Mouse (Mus musculus) liver, adult 2 months (tissue): ENCODE measurements around the gene Eml1. TPM values are rescaled to one million over a fixed set of nuclear protein-coding genes. Genes with fewer than 3 reads are reported as not detected.

Source experiments
- DNase-seq: peaks from one replicate; pipeline ENCODE4 v3.0.0-alpha.2; 2011; ENCODE audit warnings: low read depth, low spot score; ENCODE audit errors: extremely low read depth
- H3K27ac ChIP-seq: fragments of 200-500 bp; replicated peaks from 2 replicates; pipeline ENCODE4 v1.5.1; 2012; ENCODE audit warnings: low read depth, mild to moderate bottlenecking, control low read depth, inconsistent platforms, low read length; ENCODE audit not compliant: insufficient read depth
- H3K27me3 ChIP-seq: fragments of 200-500 bp; 2 replicates; pipeline ENCODE4 v1.6.1; 2012; ENCODE audit warnings: mild to moderate bottlenecking, moderate library complexity, low read length, inconsistent platforms; ENCODE audit not compliant: control insufficient read depth, insufficient read depth
- H3K36me3 ChIP-seq: fragments of 200-500 bp; 2 replicates; pipeline ENCODE4 v1.6.1; 2012; ENCODE audit warnings: low read length, inconsistent platforms; ENCODE audit not compliant: control insufficient read depth, insufficient read depth
- H3K4me1 ChIP-seq: fragments of 200-500 bp; 2 replicates; pipeline ENCODE4 v1.6.1; 2011; ENCODE audit warnings: low read length; ENCODE audit not compliant: control insufficient read depth, insufficient read depth
- H3K4me3 ChIP-seq: fragments of 200-500 bp; 2 replicates; pipeline ENCODE4 v1.5.1; 2011; ENCODE audit warnings: low read depth, mild to moderate bottlenecking, control low read depth, low read length, moderate library complexity; ENCODE audit not compliant: insufficient read depth
- H3K79me2 ChIP-seq: fragments of 200-500 bp; 2 replicates; pipeline ENCODE4 v1.6.1; 2012; ENCODE audit warnings: inconsistent platforms, mild to moderate bottlenecking, low read length, moderate library complexity; ENCODE audit not compliant: control insufficient read depth, insufficient read depth
- H3K9ac ChIP-seq: fragments of 200-500 bp; 2 replicates; pipeline ENCODE4 v1.6.1; 2012; ENCODE audit warnings: low read depth, mild to moderate bottlenecking, control low read depth, inconsistent platforms, low read length
- CTCF ChIP-seq: fragments of 200-500 bp; IDR thresholded peaks from 2 replicates; pipeline ENCODE4 v1.5.1; 2011; ENCODE audit warnings: low read depth, low read length, control low read depth
- POLR2A ChIP-seq: fragments of 200-500 bp; IDR thresholded peaks from 2 replicates; pipeline ENCODE4 v1.6.1; 2011; ENCODE audit warnings: low read length, control low read depth; ENCODE audit not compliant: insufficient read depth; ENCODE audit errors: extremely low read depth
- WGBS: fragments of 180-500 bp; shearing (Covaris S2); methylation state at CpG from one replicate; pipeline ENCODE4 v1.1.7; 2018; 5-methylcytosine and 5-hydroxymethylcytosine counted together
- polyA plus RNA-seq: library from polyadenylated mRNA; depleted of rRNA; stranded (reverse); fragments of >200 nt; gene quantifications from 2 replicates; pipeline ENCODE4 v1.2.3, GENCODE M21; 2012
- total RNA-seq: library from RNA; depleted of rRNA; stranded (reverse); fragments of >200 nt; gene quantifications from 2 replicates; pipeline ENCODE4 v1.2.3, GENCODE M21; 2014

Gene Eml1
- total and polyA plus RNA-seq, 2 experiments: 1.3 to 2.9 TPM

- Histone ChIP-seq H3K4me1 (no peaks in the 10 kb centered on the region), H3K27ac (peak overlapping the region; percentile 35; the same call in 1 of the 2 replicates), H3K4me3 (no peak overlapping the region), H3K9ac (no peak overlapping the region), H3K36me3 (no peaks in the 10 kb centered on the region), H3K27me3 (no peaks in the 10 kb centered on the region), H3K79me2 (no peaks in the 10 kb centered on the region)
- 77% methylated on average over 5 of the region's 5 CpGs for WGBS
- no peak for TF ChIP-seq POLR2A
- DNase-seq: no peak
Measured at GRCm38 (mm10) chr12:108450546-108450945, 79.8 kb downstream of the Eml1 start.

GRCm38 (mm10) chr12:108452151-108452874 lies 81.6 kb downstream of the Eml1 start:
- Histone ChIP-seq H3K27ac (no peak overlapping the region), H3K27me3 (no peaks in the 10 kb centered on the region), H3K9ac (no peak overlapping the region), H3K79me2 (no peaks in the 10 kb centered on the region), H3K36me3 (no peaks in the 10 kb centered on the region), H3K4me3 (no peak overlapping the region), H3K4me1 (no peaks in the 10 kb centered on the region)
- DNase-seq: no peak
- no peak for TF ChIP-seq POLR2A
- no peak for TF ChIP-seq CTCF
- 60% methylated on average over 16 of the region's 16 CpGs for WGBS

GRCm38 (mm10) chr12:108453561-108454044 lies 82.8 kb downstream of the Eml1 start:
- H3K27ac ChIP-seq: no peak overlapping the region
- no peaks in the 10 kb centered on the region for H3K27me3 ChIP-seq
- no peak for TF ChIP-seq CTCF
- no peak for TF ChIP-seq POLR2A
- no peaks in the 10 kb centered on the region for H3K79me2 ChIP-seq
- WGBS: 87% methylated on average over 8 of the region's 8 CpGs
- H3K4me3 ChIP-seq: no peak overlapping the region
- no peak for DNase-seq
- H3K4me1 ChIP-seq: no peaks in the 10 kb centered on the region
- H3K9ac ChIP-seq: no peak overlapping the region
- no peaks in the 10 kb centered on the region for H3K36me3 ChIP-seq

GRCm38 (mm10) chr12:108455004-108455403 lies 84.2 kb downstream of the Eml1 start:
- no peak for TF ChIP-seq POLR2A
- TF ChIP-seq CTCF: 0 out of 2 replicates have a peak, but pooled peaks have one; percentile 13
- no peaks in the 10 kb centered on the region for H3K4me1 ChIP-seq
- 79% methylated on average over 4 of the region's 4 CpGs for WGBS

GRCm38 (mm10) chr12:108472898-108473297 lies 102.1 kb downstream of the Eml1 start:
- H3K27ac ChIP-seq: no peak overlapping the region

More at GRCm38 (mm10) chr12:108455004-108455403, 84.2 kb downstream of the Eml1 start:
- Histone ChIP-seq H3K27me3 (no peaks in the 10 kb centered on the region), H3K79me2 (no peaks in the 10 kb centered on the region), H3K4me3 (no peak overlapping the region), H3K9ac (no peak overlapping the region), H3K27ac (no peak overlapping the region), H3K36me3 (no peaks in the 10 kb centered on the region)
- no peak for DNase-seq

GRCm38 (mm10) chr12:108474440-108474839 lies 103.7 kb downstream of the Eml1 start:
- Histone ChIP-seq H3K27me3 (no peaks in the 10 kb centered on the region), H3K9ac (no peak overlapping the region), H3K36me3 (no peaks in the 10 kb centered on the region), H3K27ac (no peak overlapping the region), H3K79me2 (no peaks in the 10 kb centered on the region), H3K4me1 (peaks cover 7% of the 10 kb centered on the region), H3K4me3 (no peak overlapping the region)
- TF ChIP-seq CTCF: no peak
- no peak for TF ChIP-seq POLR2A
- 32% methylated on average over 3 of the region's 3 CpGs for WGBS
- peak; percentile 77 for DNase-seq

More at GRCm38 (mm10) chr12:108472898-108473297, 102.1 kb downstream of the Eml1 start:
- no peaks in the 10 kb centered on the region for H3K27me3 ChIP-seq
- H3K36me3 ChIP-seq: no peaks in the 10 kb centered on the region
- H3K9ac ChIP-seq: no peak overlapping the region
- peaks cover 7% of the 10 kb centered on the region for H3K4me1 ChIP-seq
- no peak overlapping the region for H3K4me3 ChIP-seq
- WGBS: 100% methylated on average over 1 of the region's 1 CpGs
- DNase-seq: no peak
- TF ChIP-seq CTCF (no peak), POLR2A (no peak)
- no peaks in the 10 kb centered on the region for H3K79me2 ChIP-seq
